Comparison of ENCODE assay signal across 11 mouse cellular contexts in genomic region chr12:69229251-69229650, GRCm38 (mm10). TPM values are rescaled to one million over a fixed set of nuclear protein-coding genes. Genes with fewer than 3 reads are reported as not detected.
A peak's percentile ranks its signal among the peaks of the same experiment; 100 is the strongest.
DNase-seq lines count a peak whose midpoint lies in the region; ATAC-seq and TF ChIP-seq lines count a peak whose summit lies in the region.
"Had no signal": no experiment of that assay in that cellular context is flagged by ENCODE, and none has a peak within 500 bp of the region (broad histone marks: within the 10 kb centered on the region; RNA-seq: fewer than 3 reads in every experiment).

No protein-coding gene starts in this region.

- H3K9ac ChIP-seq in heart, adult 2 months (ENCODE audit: low read depth, low read length): no peak overlapping the region
- H3K9ac ChIP-seq: midbrain, embryonic 12.5 days had no signal

- H3K79me2 ChIP-seq in heart, adult 2 months (replicated peaks; ENCODE audit: control insufficient read depth, insufficient read depth, low read length): no peaks in the 10 kb centered on the region

- no peaks in the 10 kb centered on the region for H3K4me1 ChIP-seq in heart, adult 2 months (ENCODE audit: control insufficient read depth, insufficient read depth, low read length)

- intact Hi-C loops in heart, adult 2 months (cut with DNase I): loop anchor here (2.0 to 5.0 kb wide), 2 partner anchors 14 to 42 kb away; no protein-coding TSS in a partner anchor
- intact Hi-C loops in heart, postnatal 36 days (cut with DNase I): loop anchor here (5.0 kb wide), 1 partner anchor 68 kb away; the partner anchor contains the start of gene Klhdc2

- no peak for DNase-seq in heart, adult 2 months
- DNase-seq in heart, adult 9 months (ENCODE audit: low spot score in 2 of 2): no peak
- DNase-seq in c-Kit-positive CD71-positive TER-119-negative erythroid progenitor cells, embryonic 14.5 days (ENCODE audit: low read depth): peak; percentile 49
- peak; percentile 29 for DNase-seq in spleen, adult 12 weeks (ENCODE audit: low spot score)
- DNase-seq in frontal cortex, adult 2 months (ENCODE audit: extremely low spot score in 1 of 2, low spot score in 1 of 2): no peak
- DNase-seq in heart, postnatal 36 days: no peak
- DNase-seq: kidney, postnatal 25 days had no signal

- WGBS in heart, adult 2 months: 71% methylated on average over 2 of the region's 2 CpGs

- peak; percentile 35 for TF ChIP-seq CTCF in heart, adult 2 months (IDR thresholded peaks at IDR 0.05)

- H3K36me3 ChIP-seq in heart, adult 2 months (ENCODE audit: control insufficient read depth, insufficient read depth, low read length): no peaks in the 10 kb centered on the region
- H3K36me3 ChIP-seq: midbrain, embryonic 12.5 days had no signal

- TF ChIP-seq EP300 in heart, adult 2 months (IDR thresholded peaks at IDR 0.05; ENCODE audit: insufficient read depth, low read depth, low read length): no peak

- peak; percentile 34 for ATAC-seq in CD4-positive, CD25-positive, alpha-beta regulatory T cell, adult 4 months
- no peak for ATAC-seq in activated CD4-positive, CD25-positive, alpha-beta regulatory T cell, adult 4 months
- ATAC-seq: forebrain, embryonic 14.5 days had no signal

- no peaks in the 10 kb centered on the region for H3K27me3 ChIP-seq in heart, adult 2 months (ENCODE audit: control insufficient read depth, insufficient read depth, low read length)
- H3K27me3 ChIP-seq: midbrain, embryonic 12.5 days had no signal

- H3K4me3 ChIP-seq in heart, adult 2 months: no peak overlapping the region
- H3K4me3 ChIP-seq: midbrain, embryonic 12.5 days had no signal

- H3K27ac ChIP-seq in heart, adult 2 months: no peak overlapping the region
- H3K27ac ChIP-seq: midbrain, embryonic 12.5 days had no signal

- no peak for TF ChIP-seq POLR2A in heart, adult 2 months (IDR thresholded peaks at IDR 0.05; ENCODE audit: insufficient read depth, low read depth, low read length)

RNA-seq across cellular contexts. Expression of gene Pole2, which starts 1.3 kb away (rescaled TPM):
- total RNA-seq in heart, adult 2 months (2021): under 1 TPM; 0.27 to 0.63 TPM
- polyA plus RNA-seq in heart, adult 2 months (2012; rRNA removed): 1.00 and 1.4 TPM in 2 replicates
- polyA plus RNA-seq in CD4-positive, CD25-positive, alpha-beta regulatory T cell, adult 4 months (2017; shearing (Covaris generic)): 1 to 10 TPM; 8.6 to 9.1 TPM
- polyA plus RNA-seq in frontal cortex, adult 2 months (2012; rRNA removed): 1.6 and 2.0 TPM in 2 replicates
- under 1 TPM; 0.64 to 0.98 TPM for total RNA-seq in heart, postnatal 36 days (2021)
- polyA plus RNA-seq in activated CD4-positive, CD25-positive, alpha-beta regulatory T cell, adult 4 months (2017; shearing (Covaris generic)): 10 to 100 TPM; 14.2 to 15.5 TPM

RNA-seq across cellular contexts. Expression of gene Klhdc1, which starts 11.7 kb away (rescaled TPM):
- total RNA-seq in heart, adult 2 months (2021): 10 to 100 TPM; 34.6 to 38.7 TPM
- 10.2 and 10.5 TPM in 2 replicates for polyA plus RNA-seq in heart, adult 2 months (2012; rRNA removed)
- 10 to 100 TPM; 15.1 to 20.3 TPM for polyA plus RNA-seq in CD4-positive, CD25-positive, alpha-beta regulatory T cell, adult 4 months (2017; shearing (Covaris generic))
- 20.9 and 23.6 TPM in 2 replicates for polyA plus RNA-seq in frontal cortex, adult 2 months (2012; rRNA removed)
- total RNA-seq in heart, postnatal 36 days (2021): 10 to 100 TPM; 35.7 to 37.2 TPM
- 10 to 100 TPM; 13.0 to 26.6 TPM for polyA plus RNA-seq in activated CD4-positive, CD25-positive, alpha-beta regulatory T cell, adult 4 months (2017; shearing (Covaris generic))

RNA-seq across cellular contexts. Expression of gene Gm49384, which starts 25.2 kb away (rescaled TPM):
- total RNA-seq in heart, adult 2 months (2021): 1 to 10 TPM; 1.7 to 1.8 TPM
- polyA plus RNA-seq in heart, adult 2 months (2012; rRNA removed): not detected in 2 replicates
- 1 to 10 TPM; 8.1 to 8.9 TPM for polyA plus RNA-seq in CD4-positive, CD25-positive, alpha-beta regulatory T cell, adult 4 months (2017; shearing (Covaris generic))
- polyA plus RNA-seq in frontal cortex, adult 2 months (2012; rRNA removed): 2.2 and 2.5 TPM in 2 replicates
- total RNA-seq in heart, postnatal 36 days (2021): 1 to 10 TPM; 2.5 to 2.8 TPM
- polyA plus RNA-seq in activated CD4-positive, CD25-positive, alpha-beta regulatory T cell, adult 4 months (2017; shearing (Covaris generic)): 1 to 10 TPM; 8.2 to 9.1 TPM

RNA-seq across cellular contexts. Expression of gene Dnaaf2, which starts 31.0 kb away (rescaled TPM):
- under 1 TPM; 0.50 to 0.80 TPM for total RNA-seq in heart, adult 2 months (2021)
- 0.67 and 0.94 TPM in 2 replicates for polyA plus RNA-seq in heart, adult 2 months (2012; rRNA removed)
- polyA plus RNA-seq in CD4-positive, CD25-positive, alpha-beta regulatory T cell, adult 4 months (2017; shearing (Covaris generic)): 1 to 10 TPM; 2.5 to 2.8 TPM
- 2.0 and 2.2 TPM in 2 replicates for polyA plus RNA-seq in frontal cortex, adult 2 months (2012; rRNA removed)
- total RNA-seq in heart, postnatal 36 days (2021): under 1 TPM; 0.41 to 0.83 TPM
- 1 to 10 TPM; 3.3 to 5.2 TPM for polyA plus RNA-seq in activated CD4-positive, CD25-positive, alpha-beta regulatory T cell, adult 4 months (2017; shearing (Covaris generic))

RNA-seq across cellular contexts. Expression of gene Gm49383, which starts 32.3 kb away (rescaled TPM):
- total RNA-seq in heart, adult 2 months (2021): 1 to 10 TPM; 2.2 to 3.1 TPM
- polyA plus RNA-seq in heart, adult 2 months (2012; rRNA removed): 1.00 and 2.1 TPM in 2 replicates
- polyA plus RNA-seq in CD4-positive, CD25-positive, alpha-beta regulatory T cell, adult 4 months (2017; shearing (Covaris generic)): 10 to 100 TPM in 1 of 2 experiments, 1 to 10 TPM in 1; 8.3 to 10.7 TPM
- 1.1 and 1.2 TPM in 2 replicates for polyA plus RNA-seq in frontal cortex, adult 2 months (2012; rRNA removed)
- 1 to 10 TPM; 2.6 to 3.6 TPM for total RNA-seq in heart, postnatal 36 days (2021)
- 10 to 100 TPM in 1 of 2 experiments, 1 to 10 TPM in 1; 8.2 to 10.3 TPM for polyA plus RNA-seq in activated CD4-positive, CD25-positive, alpha-beta regulatory T cell, adult 4 months (2017; shearing (Covaris generic))

Comparison
In these comparisons a context has a peak if more than half of its experiments do, and no peak if none do; other contexts are left out.
1. DNase-seq: peak in c-Kit-positive CD71-positive TER-119-negative erythroid progenitor cells, embryonic 14.5 days (single experiment) and spleen, adult 12 weeks (single experiment); none in heart, adult 2 months (0 of 2), heart, adult 9 months (0 of 2), frontal cortex, adult 2 months (0 of 2) and heart, postnatal 36 days (0 of 2).